Mouse (Mus musculus): ENCODE measurements around the gene Gpr61.

The Gpr61 gene

GRCm38 (mm10) chr3:108174672-108175531, 20.2 kb upstream of the Gpr61 start:
- DNase-seq: no peak

- no peak for DNase-seq
Observed at GRCm38 (mm10) chr3:108169199-108169598, 14.5 kb upstream of the Gpr61 start.

- no peak for DNase-seq
Observed at GRCm38 (mm10) chr3:108167499-108167898, 12.8 kb upstream of the Gpr61 start.

- no peak for DNase-seq
Observed at GRCm38 (mm10) chr3:108166486-108167211, 12.0 kb upstream of the Gpr61 start.

- DNase-seq: no peak
Observed at GRCm38 (mm10) chr3:108165532-108166315, 11.0 kb upstream of the Gpr61 start.

GRCm38 (mm10) chr3:108164807-108165206, 10.1 kb upstream of the Gpr61 start:
- peak; percentile 57 to 72 for DNase-seq

GRCm38 (mm10) chr3:108164091-108164490, 9.4 kb upstream of the Gpr61 start:
- no peak for DNase-seq

GRCm38 (mm10) chr3:108158383-108159037, 3.8 kb upstream of the Gpr61 start:
- DNase-seq: no peak

GRCm38 (mm10) chr3:108152290-108152689, 2.4 kb downstream of the Gpr61 start:
- no peak for DNase-seq

- DNase-seq: peak; percentile 69 to 86
Observed at GRCm38 (mm10) chr3:108147386-108148235, 7.1 kb downstream of the Gpr61 start.

GRCm38 (mm10) chr3:108146671-108147070, 8.0 kb downstream of the Gpr61 start:
- DNase-seq: no peak

- DNase-seq: peak; percentile 83 to 84
Observed at GRCm38 (mm10) chr3:108145534-108146445, 8.9 kb downstream of the Gpr61 start, which contains the start of gene Gnai3. Gene Gnai3 (minus strand): TSS chr3:108146146.

- no peak for DNase-seq
Observed at GRCm38 (mm10) chr3:108140786-108141185, 13.9 kb downstream of the Gpr61 start.

GRCm38 (mm10) chr3:108139113-108139512, 15.6 kb downstream of the Gpr61 start:
- DNase-seq: no peak

GRCm38 (mm10) chr3:108134701-108135100, 20.0 kb downstream of the Gpr61 start:
- no peak for DNase-seq

- no peak for DNase-seq
Observed at GRCm38 (mm10) chr3:108132484-108132883, 22.2 kb downstream of the Gpr61 start.

GRCm38 (mm10) chr3:108131821-108132220, 22.9 kb downstream of the Gpr61 start:
- DNase-seq: no peak

- DNase-seq: no peak
Observed at GRCm38 (mm10) chr3:108131216-108131615, 23.5 kb downstream of the Gpr61 start.

- DNase-seq: no peak
Observed at GRCm38 (mm10) chr3:108129804-108130203, 24.9 kb downstream of the Gpr61 start.

GRCm38 (mm10) chr3:108129367-108129766, 25.3 kb downstream of the Gpr61 start:
- no peak for DNase-seq

Measured in spleen, adult 18-20 months (tissue).